Mouse (Mus musculus) brown adipose tissue, adult 24 weeks (tissue): ENCODE data around the gene 1700029I15Rik. TPM values are rescaled to one million over a fixed set of nuclear protein-coding genes. Genes with fewer than 3 reads are reported as not detected.

Source experiments
- H3K27ac ChIP-seq: fragments of 200-500 bp; replicated peaks from 2 replicates; pipeline ENCODE4 v1.5.1; 2012; ENCODE audit warnings: low read depth, mild to moderate bottlenecking, low read length
- H3K4me1 ChIP-seq: fragments of 200-500 bp; 2 replicates; pipeline ENCODE4 v1.6.1; 2012; ENCODE audit warnings: low read length, mixed read lengths; ENCODE audit not compliant: control insufficient read depth, insufficient read depth, insufficient read length
- H3K4me3 ChIP-seq: fragments of 200-500 bp; 2 replicates; pipeline ENCODE4 v1.5.1; 2012; ENCODE audit warnings: low read depth, mild to moderate bottlenecking, low read length, moderate library complexity; ENCODE audit not compliant: insufficient read depth
- polyA plus RNA-seq: library from polyadenylated mRNA; stranded (reverse); fragments of >200 nt; gene quantifications from 2 replicates; pipeline ENCODE4 v1.2.4, GENCODE M21; 2012; ENCODE audit not compliant: missing spikeins, insufficient read depth, insufficient read length

Gene 1700029I15Rik
- polyA plus RNA-seq, 1 experiment: 4.1 TPM

DNA sequence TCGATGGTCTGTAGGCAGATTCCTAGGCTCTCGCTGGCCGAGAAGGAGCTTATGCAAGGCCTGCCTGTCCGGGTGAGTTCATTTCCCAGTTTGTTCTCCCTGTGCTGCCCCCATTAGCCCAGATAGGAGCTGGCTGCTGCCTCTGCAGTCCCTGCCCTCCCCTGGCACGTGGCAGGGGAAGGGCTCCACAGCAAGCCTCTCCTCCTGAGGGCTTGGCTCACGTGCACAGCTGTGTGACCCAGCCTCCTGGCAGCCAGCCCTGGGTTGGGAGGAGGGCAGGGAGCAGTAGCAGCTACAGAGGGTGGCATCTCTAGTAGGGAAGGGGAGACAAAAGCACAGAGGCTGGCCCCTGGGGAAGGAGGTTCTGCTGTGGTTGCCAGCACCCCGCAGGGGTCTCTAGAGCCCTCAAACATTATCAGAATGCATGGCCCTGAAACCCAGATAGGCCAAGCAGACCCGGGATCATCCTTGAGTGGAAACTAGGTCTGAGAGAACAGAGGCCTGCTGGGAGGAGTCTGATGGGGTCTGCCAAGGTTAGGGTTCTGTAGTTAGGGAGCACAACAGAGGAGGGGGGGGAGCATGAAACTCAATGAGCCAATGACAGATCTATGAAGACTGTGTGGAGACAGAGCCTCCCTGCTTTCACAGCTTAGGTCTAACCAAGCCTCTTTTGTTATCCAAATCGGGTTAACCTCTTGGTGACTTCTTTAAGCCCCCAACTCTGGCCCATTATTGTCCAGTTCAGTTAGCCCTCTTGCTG is 41.5 kb downstream of the 1700029I15Rik start:
- H3K4me1 ChIP-seq: peaks cover 58% of the 10 kb centered on the region
- peak overlapping the region; percentile 13; the same call in 1 of the 2 replicates for H3K4me3 ChIP-seq
- H3K27ac ChIP-seq: peak overlapping the region; percentile 91

DNA sequence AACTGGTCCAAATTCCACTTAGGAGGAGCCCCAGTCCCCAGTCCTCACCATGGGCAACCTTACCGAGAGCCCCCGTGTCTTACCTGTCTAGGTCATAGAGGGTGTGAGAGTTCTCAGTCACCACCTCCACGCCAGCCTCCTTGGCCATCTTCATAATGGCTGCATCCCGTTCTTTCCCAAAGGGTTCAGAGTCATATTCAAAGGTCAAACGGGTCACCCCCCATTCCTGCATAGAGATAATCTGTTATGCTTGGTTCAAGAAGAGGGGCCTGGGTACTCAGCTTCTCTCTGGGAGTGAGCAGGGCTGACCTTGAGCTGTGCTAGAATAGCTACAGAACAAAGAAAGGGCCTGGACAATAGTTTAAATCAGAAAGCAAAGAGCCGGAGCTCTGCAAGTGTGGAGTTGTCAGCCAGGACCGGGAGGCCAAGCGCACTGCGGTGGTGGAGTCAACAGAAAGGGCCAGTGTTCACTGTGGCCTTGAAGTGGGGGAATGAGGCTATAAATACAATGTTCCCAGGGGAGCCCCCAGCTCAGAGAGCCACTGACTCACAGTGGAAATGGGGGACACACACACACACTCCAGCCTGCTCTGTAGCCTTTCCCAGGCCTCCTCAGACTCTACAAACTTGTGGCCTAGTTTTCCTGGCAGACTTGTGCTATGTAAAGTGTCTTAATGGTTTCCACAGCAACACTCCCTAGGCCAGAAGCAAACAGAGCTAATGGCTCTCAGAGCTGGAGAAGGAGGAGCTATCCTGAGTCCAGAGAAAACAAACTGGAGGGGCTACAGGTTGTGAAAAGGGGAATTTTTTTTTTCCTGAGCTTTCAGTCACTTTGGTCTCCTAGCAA is 42.3 kb downstream of the 1700029I15Rik start:
- Histone ChIP-seq H3K4me1 (peaks cover 64% of the 10 kb centered on the region), H3K4me3 (peak overlapping the region; percentile 13; the same call in 1 of the 2 replicates), H3K27ac (peak overlapping the region; percentile 90)

DNA sequence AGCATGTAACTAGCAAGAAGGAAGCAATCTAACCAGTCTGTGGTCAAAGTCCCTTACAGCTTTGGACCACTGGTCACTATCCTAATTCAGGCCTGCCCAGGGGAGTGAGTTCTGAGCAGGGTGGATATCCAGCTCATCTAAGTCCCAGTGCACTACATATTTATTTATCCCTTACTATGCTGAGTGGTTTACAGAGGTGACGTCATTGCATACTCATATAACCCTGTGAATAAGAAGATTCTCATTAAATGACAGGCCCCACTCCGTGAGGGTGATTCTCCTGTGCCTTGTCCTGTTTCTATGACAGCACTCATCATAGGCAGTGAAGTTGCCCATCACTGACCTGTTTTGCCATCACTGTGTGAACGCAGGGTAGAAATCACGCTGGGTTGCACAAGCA is 43.0 kb downstream of the 1700029I15Rik start:
- Histone ChIP-seq H3K27ac (peak overlapping the region; percentile 90), H3K4me3 (no peak overlapping the region), H3K4me1 (peaks cover 69% of the 10 kb centered on the region)

DNA sequence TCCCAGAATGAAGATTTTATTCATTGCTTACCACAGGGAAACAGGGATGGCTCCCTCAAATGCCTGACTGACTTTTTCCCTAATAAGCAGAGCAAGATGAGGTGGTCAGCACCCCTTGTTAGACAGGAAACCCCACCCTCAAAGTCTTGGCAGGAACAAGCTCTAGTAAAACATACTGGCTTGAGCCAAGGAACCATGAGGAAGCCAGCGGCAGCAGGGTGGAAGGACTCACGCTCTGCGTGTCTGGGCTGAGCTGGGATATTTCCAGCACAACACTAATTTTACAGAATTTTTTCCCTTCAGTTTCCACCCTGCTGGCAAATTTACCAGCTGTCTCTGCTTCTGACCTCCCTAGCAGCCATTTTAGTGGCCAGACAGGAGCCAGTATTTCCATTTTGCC is 44.1 kb downstream of the 1700029I15Rik start:
- Histone ChIP-seq H3K4me1 (peaks cover 69% of the 10 kb centered on the region), H3K4me3 (0 out of 2 replicates have a peak overlapping the region, but pooled peaks have one; percentile 6), H3K27ac (peak overlapping the region; percentile 90)

DNA sequence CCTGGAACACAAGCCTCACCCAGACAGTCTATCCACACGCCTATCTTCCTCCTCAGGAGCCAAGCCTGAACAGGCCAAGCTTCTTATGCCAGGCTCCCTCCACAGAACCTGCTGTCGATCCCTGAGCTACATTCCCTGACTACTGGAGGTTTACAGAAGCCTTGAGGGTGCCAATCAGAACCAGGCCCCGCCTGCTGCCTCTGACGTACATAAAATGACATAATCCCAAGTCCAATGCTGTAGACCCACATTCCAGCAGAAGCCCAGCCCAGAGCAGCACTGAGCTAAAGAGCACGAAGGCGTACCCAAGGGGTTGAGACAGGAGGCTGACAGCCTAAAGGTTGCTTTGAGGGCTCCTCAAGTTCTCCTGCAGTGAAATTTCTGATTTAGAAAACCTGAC is 45.5 kb downstream of the 1700029I15Rik start:
- Histone ChIP-seq H3K4me3 (no peak overlapping the region), H3K4me1 (peaks cover 73% of the 10 kb centered on the region), H3K27ac (peak overlapping the region; percentile 90)

DNA sequence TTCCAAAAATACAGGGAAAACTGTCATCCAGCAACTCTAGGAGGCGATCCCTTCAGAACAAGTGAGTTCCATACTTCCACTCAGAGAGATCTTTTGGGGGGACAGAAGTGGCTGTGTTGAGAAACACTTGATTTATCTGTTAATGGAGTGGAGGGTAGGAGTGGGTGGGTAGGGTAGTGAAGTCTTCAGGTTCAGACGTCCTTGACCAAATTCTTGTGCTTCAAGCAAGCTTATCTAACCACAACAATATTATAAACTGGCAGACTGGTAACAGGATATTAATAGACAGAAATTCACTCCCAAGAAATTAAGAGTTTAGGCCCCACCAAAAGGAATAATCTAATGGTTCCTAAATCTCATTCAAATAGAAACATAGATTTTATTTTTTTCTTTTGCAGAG is 47.8 kb downstream of the 1700029I15Rik start:
- peak overlapping the region; percentile 75 for H3K27ac ChIP-seq
- H3K4me3 ChIP-seq: no peak overlapping the region
- H3K4me1 ChIP-seq: peaks cover 63% of the 10 kb centered on the region

DNA sequence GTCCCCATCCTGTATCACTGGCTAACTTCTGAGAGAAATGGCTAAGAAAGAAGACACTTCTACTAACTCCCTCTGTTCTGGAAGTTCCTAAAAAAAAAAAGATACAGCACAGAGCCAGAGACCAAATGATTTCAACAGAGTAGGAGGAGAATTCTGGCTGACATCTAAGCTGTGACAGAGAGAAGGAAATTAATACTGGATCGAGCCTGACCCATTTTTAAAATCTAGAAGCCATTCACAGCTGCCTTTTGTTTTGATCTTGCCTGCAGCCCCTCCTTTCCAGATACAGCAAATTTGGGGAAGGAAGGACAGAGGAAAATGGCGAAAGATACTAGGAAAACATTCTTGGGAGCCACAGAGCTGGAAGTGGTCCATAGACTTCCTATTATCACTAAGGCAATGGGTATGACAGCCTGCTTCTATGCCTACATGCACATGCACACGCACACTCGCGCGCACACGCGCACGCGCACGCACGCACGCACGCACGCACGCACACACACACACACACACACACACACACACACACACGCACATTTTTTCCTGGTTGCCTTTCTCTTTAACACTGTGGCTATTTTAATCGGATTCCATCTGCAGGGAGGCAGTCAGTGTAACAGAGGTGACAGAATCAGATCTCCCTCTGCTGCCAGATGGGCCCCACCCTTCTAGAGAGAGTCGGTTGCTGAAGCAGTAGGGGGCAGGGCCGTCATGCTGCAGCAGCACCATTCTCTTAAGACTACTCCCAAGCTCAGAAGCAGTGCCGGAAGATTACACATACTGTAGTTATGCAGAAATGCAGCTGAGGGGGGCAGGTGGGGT is 48.6 kb downstream of the 1700029I15Rik start:
- peak overlapping the region; percentile 81 for H3K27ac ChIP-seq
- peaks cover 56% of the 10 kb centered on the region for H3K4me1 ChIP-seq
- H3K4me3 ChIP-seq: peak overlapping the region; percentile 86

DNA sequence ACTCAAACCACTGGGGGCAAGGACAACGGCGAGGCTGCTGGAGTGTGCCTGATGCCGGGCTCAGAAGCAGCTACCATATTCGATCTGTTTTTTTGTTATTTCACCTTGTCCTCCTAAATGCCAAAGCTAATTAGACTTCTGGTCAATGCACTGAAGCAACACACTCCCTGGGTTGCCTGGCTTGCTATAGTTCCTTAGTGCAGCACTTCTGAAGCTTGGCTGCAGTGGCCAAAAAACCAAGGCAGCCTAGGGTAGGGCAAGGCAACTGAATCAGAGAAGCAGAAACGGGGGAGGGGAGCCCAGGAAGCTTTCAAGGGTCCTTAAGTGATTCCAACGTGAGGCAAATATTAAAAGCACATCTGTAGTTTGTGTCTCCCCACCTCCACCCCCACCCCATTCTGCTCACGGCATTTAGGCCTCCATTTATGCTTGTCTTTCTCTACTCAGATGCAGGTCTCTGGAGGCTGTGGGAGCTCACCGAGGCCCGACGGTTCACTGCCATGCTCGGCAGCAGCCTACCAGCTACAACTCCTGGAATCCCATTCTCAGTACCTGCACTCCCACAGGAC is 49.4 kb downstream of the 1700029I15Rik start:
- H3K4me3 ChIP-seq: peak overlapping the region; percentile 86
- H3K4me1 ChIP-seq: peaks cover 50% of the 10 kb centered on the region
- H3K27ac ChIP-seq: peak overlapping the region; percentile 90

DNA sequence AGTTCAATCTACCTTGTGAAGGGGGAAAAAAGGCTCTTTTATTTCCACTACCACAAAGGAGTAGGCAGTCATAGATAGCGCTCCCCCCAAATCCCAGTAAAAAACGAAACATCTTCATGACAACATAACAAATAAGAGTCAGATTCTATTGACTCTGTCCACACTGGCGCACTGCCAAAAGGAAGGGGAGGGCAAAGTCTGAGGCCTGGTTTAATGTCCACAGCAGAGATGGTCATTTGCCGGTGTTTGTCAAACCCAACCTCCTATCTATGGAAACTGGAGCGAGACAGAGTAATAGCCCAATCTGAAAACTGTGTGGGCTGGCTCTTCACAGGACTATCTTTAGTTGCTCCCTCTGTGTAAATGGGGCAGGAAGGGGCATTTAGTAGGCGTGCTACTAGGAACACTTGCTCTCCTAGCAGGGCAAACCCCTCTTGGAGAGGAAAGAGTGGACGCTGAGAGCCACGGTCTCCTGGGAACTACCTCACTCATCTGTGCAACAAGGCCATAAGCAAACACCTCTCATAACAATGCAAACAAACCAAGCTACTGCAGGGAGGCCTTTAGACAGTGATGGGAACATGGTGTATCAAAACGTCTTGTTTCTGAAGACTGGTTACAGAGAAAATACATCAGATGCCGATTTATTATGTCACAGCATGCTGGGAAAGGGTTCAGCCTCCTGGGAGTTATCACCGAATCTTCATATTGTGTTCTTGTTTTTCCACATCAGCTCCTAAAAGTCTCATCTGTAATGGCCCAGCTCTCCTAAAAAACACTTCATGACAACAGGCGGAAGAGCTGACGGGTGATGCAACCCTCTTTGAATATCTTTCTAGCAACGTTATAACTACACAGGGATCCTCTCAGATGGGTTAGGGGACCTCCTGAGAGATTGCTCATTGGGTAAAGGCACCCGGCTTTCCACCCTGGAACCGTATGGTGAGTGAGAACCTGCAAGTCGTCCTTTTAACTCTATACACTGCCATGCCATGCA is 50.3 kb downstream of the 1700029I15Rik start:
- Histone ChIP-seq H3K4me3 (peak overlapping the region; percentile 86), H3K27ac (peak overlapping the region; percentile 90), H3K4me1 (peaks cover 43% of the 10 kb centered on the region)

DNA sequence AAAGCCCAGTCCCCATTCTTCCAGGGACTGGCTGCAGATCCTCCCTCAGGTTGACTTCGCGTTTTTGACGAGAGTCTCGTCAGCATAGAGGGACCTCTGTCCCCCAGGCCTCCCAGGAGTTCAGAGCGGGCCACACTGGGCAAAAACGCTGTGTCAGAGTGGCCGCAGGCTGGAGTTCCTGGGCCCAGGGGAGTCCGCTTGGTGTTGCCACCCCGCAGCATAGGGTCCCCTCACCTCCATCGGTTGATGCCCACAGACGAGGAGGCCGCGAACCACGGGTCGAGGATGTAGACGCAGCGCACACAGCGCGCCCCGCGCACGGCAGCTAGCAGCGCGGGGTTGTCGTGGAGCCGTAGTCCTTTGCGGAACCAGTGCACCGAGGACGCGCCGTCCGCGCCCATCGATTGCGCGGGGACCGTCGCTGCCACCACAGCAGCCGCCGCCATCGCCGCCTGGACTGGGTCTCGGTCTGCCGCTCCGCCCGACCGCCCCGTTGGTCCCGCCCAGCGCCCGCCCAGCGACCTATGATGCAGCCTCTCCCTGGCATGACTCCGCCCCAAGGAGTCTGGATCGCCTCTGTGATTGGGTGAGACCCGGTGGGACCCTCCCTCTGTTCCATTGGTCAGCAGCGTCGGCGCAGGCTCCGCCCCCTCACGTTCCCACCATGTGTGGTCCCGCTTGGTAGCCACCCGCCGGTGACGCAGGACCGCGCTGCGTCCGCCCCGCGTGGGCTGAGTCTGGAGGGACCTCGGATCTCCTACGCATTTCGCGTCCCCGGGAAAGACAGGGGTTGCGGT is 51.4 kb downstream of the 1700029I15Rik start, which contains the start of gene Cry2:
Gene Cry2 (minus strand): TSS at position 466 of the 797 bp plus-strand sequence.
- Histone ChIP-seq H3K27ac (peak within 1 kb of the TSS; percentile 90), H3K4me1 (peaks cover 34% of the 10 kb centered on the region), H3K4me3 (peak within 1 kb of the TSS; percentile 86)

DNA sequence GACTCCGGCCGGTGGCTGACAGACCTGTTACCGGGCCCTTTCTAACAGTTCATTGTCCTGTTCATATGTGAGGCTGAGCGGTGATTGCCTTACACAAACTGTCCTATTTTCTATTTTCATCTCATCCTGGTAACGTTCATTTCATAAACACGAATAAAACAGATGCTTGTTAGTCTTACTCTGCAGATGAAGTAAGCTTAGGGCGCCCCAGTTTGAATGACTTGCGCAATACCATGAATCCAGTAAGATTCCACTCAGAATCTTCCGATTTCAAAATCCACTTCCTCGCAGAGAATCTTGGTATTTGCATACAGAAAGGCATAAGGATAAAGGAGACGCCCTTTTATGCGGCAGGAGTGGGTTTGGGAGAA is 52.0 kb downstream of the 1700029I15Rik start:
- H3K27ac ChIP-seq: peak overlapping the region; percentile 72
- peak overlapping the region; percentile 62 for H3K4me3 ChIP-seq
- peaks cover 30% of the 10 kb centered on the region for H3K4me1 ChIP-seq

DNA sequence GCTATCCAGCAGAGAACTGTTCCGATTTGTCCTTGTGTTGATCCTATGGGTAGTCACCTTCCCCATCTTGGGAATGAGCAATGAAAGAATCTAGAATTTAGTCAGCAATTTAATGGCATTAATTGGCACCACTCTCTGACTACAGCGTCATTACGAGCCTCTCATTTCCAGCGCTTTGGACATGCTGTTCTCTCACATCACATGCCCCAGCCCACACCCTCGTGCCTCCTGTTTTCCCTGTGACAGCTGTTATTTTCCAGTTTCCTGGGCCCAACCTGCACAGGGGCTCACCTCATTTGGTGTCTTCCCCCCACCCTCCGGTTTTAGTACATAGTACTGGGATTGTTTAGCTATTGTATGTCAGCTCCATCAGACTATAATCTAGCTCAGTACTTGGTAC is 52.7 kb downstream of the 1700029I15Rik start:
- Histone ChIP-seq H3K4me3 (no peak overlapping the region), H3K4me1 (peaks cover 23% of the 10 kb centered on the region), H3K27ac (0 out of 2 replicates have a peak overlapping the region, but pooled peaks have one; percentile 1)
